Mouse (Mus musculus) bone marrow macrophage, adult 2 months (primary cell): Measurements from ENCODE around the gene Slc4a11.

Experiments used
- CTCF ChIP-seq: IDR thresholded peaks from 2 replicates; pipeline ENCODE4 v1.5.1; 2012; ENCODE audit warnings: low read depth, mild to moderate bottlenecking, low read length, moderate library complexity
- POLR2A ChIP-seq: IDR thresholded peaks from 2 replicates; pipeline ENCODE4 v1.6.1; 2012; ENCODE audit warnings: mild to moderate bottlenecking, low read depth, low read length, borderline replicate concordance

GRCm38 (mm10) chr2:130642684-130643369, 54.5 kb downstream of the Slc4a11 start, which contains the start of gene Lzts3:
- no peak for TF ChIP-seq POLR2A
- TF ChIP-seq CTCF: no peak
